Mouse (Mus musculus): ENCODE data around the gene Olfr49. TPM values are rescaled to one million over a fixed set of nuclear protein-coding genes. Genes with fewer than 3 reads are reported as not detected.

Olfr49 gene
- polyA plus RNA-seq, 1 experiment from 2014 or later, result not detected

GRCm38 (mm10) chr14:54228933-54229713 lies 55.6 kb downstream of the Olfr49 start:
- H3K9ac ChIP-seq (replicated peaks), result peak overlapping the region; percentile 56
- H3K27me3 ChIP-seq, result no peaks in the 10 kb centered on the region; the same call in 1 of the 2 replicates
- H3K4me3 ChIP-seq (replicated peaks), result peak overlapping the region; percentile 37
- H3K4me2 ChIP-seq (replicated peaks), result peak overlapping the region; percentile 56
- WGBS, result 5% methylated on average over 25 of the region's 25 CpGs
- H3K36me3 ChIP-seq, result no peaks in the 10 kb centered on the region
- H3K27ac ChIP-seq, result peak overlapping the region; percentile 86
- peaks cover 52% of the 10 kb centered on the region for H3K4me1 ChIP-seq (replicated peaks)
- H3K9me3 ChIP-seq, result no peaks in the 10 kb centered on the region
- peak; percentile 51 for ATAC-seq

GRCm38 (mm10) chr14:54228501-54228900 lies 56.2 kb downstream of the Olfr49 start:
- peaks cover 54% of the 10 kb centered on the region for H3K4me1 ChIP-seq (replicated peaks)
- 7% methylated on average over 7 of the region's 7 CpGs for WGBS

More at GRCm38 (mm10) chr14:54228501-54228900, 56.2 kb downstream of the Olfr49 start:
- H3K9ac ChIP-seq (replicated peaks), result peak overlapping the region; percentile 56
- H3K9me3 ChIP-seq, result no peaks in the 10 kb centered on the region
- peak overlapping the region; percentile 56 for H3K4me2 ChIP-seq (replicated peaks)
- peak overlapping the region; percentile 86 for H3K27ac ChIP-seq
- H3K4me3 ChIP-seq (replicated peaks), result peak overlapping the region; percentile 37
- no peaks in the 10 kb centered on the region for H3K36me3 ChIP-seq
- no peaks in the 10 kb centered on the region; the same call in 1 of the 2 replicates for H3K27me3 ChIP-seq
- peak; percentile 19 for ATAC-seq

Other genes with a start within 250 kb of the Olfr49 start
- 289 and 300 TPM in 2 replicates for gene Dad1, start 30.8 kb downstream of the Olfr49 start, polyA plus RNA-seq (2015; fragmentation: Nextera tagmentation; extraction: Ambion mirVana)
- 38.2 and 43.7 TPM in 2 replicates for gene Abhd4, start 30.8 kb downstream of the Olfr49 start, polyA plus RNA-seq (2015; fragmentation: Nextera tagmentation; extraction: Ambion mirVana)
- gene Oxa1l, start 75.9 kb upstream of the Olfr49 start, polyA plus RNA-seq (2015; fragmentation: Nextera tagmentation; extraction: Ambion mirVana), result 43.1 and 47.3 TPM in 2 replicates
- gene Slc7a7, start 132.8 kb upstream of the Olfr49 start, polyA plus RNA-seq (2015; fragmentation: Nextera tagmentation; extraction: Ambion mirVana), result 5.3 and 5.9 TPM in 2 replicates
- 278 and 280 TPM in 2 replicates for gene Mrpl52, start 142.0 kb upstream of the Olfr49 start, polyA plus RNA-seq (2015; fragmentation: Nextera tagmentation; extraction: Ambion mirVana)
- gene Mmp14, start 146.7 kb upstream of the Olfr49 start, polyA plus RNA-seq (2015; fragmentation: Nextera tagmentation; extraction: Ambion mirVana), result 50.1 and 55.9 TPM in 2 replicates
- gene Lrp10, start 179.2 kb upstream of the Olfr49 start, polyA plus RNA-seq (2015; fragmentation: Nextera tagmentation; extraction: Ambion mirVana), result 22.3 and 27.5 TPM in 2 replicates
- 44.3 and 52.3 TPM in 2 replicates for gene Rem2, start 191.2 kb upstream of the Olfr49 start, polyA plus RNA-seq (2015; fragmentation: Nextera tagmentation; extraction: Ambion mirVana)
- gene Prmt5, start 232.6 kb upstream of the Olfr49 start, polyA plus RNA-seq (2015; fragmentation: Nextera tagmentation; extraction: Ambion mirVana), result 101 and 107 TPM in 2 replicates